Mouse (Mus musculus): Measurements from ENCODE around the gene Gm28729. TPM values are rescaled to one million over a fixed set of nuclear protein-coding genes. Genes with fewer than 3 reads are reported as not detected.

Gm28729 gene
- 0.17 and 0.19 TPM in 2 replicates for polyA plus RNA-seq (2015; fragmentation: Nextera tagmentation; extraction: Ambion mirVana)

DNA sequence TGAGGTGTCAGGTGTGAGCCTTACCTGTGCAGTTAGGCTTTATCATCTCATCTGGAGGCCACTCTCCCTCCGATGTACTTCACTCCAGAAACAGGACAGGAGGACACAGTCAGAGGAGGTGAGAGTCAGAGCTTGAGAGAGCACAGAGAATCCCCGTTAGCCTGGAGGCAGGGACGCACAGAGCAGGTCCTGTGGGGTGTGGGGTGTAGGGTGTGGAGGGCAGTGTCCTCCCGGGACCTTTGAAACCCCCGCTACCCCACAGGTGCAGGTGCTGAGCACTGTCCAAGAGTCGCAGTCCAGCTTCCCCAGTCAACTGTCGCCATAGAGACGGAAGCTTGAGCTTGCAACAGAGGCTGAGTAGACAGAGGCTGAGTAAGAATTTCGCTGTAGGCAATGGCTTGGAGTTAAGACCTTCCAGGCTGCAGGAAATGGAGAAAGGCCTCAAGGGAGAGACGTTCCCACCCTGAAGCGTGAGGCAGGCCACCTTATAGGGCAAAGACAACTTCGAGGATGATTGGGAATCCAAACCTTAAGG lies at the start of gene Gm28729:
TSS of gene Gm28729 (minus strand) at position 293 of the 535 bp plus-strand sequence.

DNA sequence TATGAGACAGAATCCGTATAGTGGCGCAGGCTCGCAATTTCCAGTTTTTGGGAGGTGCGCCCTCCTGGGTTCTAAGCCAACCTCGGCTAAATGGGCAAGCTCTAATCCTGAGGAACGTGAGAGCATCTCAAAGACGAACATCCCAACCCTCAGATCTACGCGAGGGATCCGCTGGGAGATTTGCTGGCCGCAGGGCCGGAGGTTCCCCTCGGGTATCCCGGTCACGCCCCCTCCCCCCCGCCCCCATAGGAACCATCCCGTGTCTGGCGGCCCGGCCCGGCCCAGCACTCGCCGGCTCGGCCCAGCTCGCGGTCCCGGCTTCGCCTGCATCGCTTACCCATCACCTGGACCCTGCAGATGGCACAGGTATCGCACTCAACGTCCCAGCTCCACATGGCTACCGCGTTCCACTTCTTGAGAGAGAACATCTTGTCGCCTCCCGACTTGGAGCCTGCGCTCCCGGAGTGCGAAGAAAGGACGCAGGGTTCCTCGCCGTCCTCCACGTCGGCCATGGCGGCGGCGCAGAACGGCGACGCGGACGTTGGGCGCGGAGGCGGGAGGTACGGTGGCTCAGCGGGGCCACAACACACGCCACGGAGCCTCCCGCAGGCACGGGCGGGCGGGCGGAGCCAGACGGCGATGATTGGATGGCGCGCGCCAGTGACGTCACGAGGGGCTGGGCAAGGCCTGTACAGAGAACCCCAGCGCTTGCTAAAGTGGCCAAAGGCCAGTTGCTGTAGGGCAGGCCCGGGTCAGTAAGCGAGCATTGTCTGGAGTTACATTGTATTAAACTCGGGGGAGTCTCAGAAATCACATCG lies 46.8 kb downstream of the Gm28729 start, which contains the start of gene Rnf7:
TSS of gene Rnf7 (minus strand) at position 605 of the 818 bp plus-strand sequence.

Other genes starting within 250 kb of the Gm28729 start
- gene Atp1b3, start 160.8 kb downstream of the Gm28729 start, polyA plus RNA-seq (2015; fragmentation: Nextera tagmentation; extraction: Ambion mirVana), result 187 and 216 TPM in 2 replicates
- 211 and 233 TPM in 2 replicates for gene Rnf7, start 46.6 kb downstream of the Gm28729 start, polyA plus RNA-seq (2015; fragmentation: Nextera tagmentation; extraction: Ambion mirVana)
- 19.3 and 20.6 TPM in 2 replicates for gene Rasa2, start 106.4 kb upstream of the Gm28729 start, polyA plus RNA-seq (2015; fragmentation: Nextera tagmentation; extraction: Ambion mirVana)
- 48.8 and 49.0 TPM in 2 replicates for gene Zbtb38, start 227.6 kb upstream of the Gm28729 start, polyA plus RNA-seq (2015; fragmentation: Nextera tagmentation; extraction: Ambion mirVana)